In the genomic region with DNA sequence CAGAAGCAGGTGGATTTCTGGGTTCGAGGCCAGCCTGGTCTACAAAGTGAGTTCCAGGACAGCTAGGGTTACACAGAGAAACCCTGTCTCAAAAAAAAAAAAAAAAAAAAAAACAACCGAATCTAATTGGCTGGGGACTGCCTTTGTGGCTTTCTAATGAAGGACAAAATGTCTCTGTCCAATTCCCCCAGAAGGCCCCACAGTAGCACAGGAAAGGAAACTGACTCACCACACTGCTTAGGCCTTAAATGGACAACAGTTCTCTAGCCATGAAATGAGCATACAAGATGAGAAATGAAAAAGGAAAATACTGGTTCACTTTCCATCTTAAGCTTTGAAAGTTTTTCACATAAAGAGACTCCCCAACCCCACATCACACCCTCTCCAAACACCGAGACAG, we compare ENCODE assay signal across 15 mouse cellular contexts. TPM values are rescaled to one million over a fixed set of nuclear protein-coding genes. Genes with fewer than 3 reads are reported as not detected.
DNase-seq lines count a peak whose midpoint lies in the region; ATAC-seq and TF ChIP-seq lines count a peak whose summit lies in the region.
"Had no signal": no experiment of that assay in that cellular context is flagged by ENCODE, and none has a peak within 500 bp of the region (broad histone marks: within the 10 kb centered on the region; RNA-seq: fewer than 3 reads in every experiment).

No protein-coding gene starts in this region.

- DNase-seq in heart, adult 8-10 months (ENCODE audit: low spot score): peak; percentile 68
- no peak for DNase-seq in heart, postnatal 14 days
- peak; percentile 93 for DNase-seq in 416B (ENCODE audit: low read depth)
- DNase-seq in forebrain, embryonic 11.5 days (ENCODE audit: low spot score): no peak
- DNase-seq: cerebellum, postnatal 36 days; kidney, postnatal 10 days; lung, postnatal 14 days had no signal

- peaks cover 15% of the 10 kb centered on the region for H3K36me3 ChIP-seq in megakaryocyte, embryonic 14.5 days (replicated peaks; ENCODE audit: low read length)
- H3K36me3 ChIP-seq in forebrain, embryonic 11.5 days (ENCODE audit: control insufficient read depth, insufficient read depth, low read length): no peaks in the 10 kb centered on the region
- H3K36me3 ChIP-seq: embryonic facial prominence, embryonic 12.5 days; forebrain, embryonic 12.5 days; hindbrain, embryonic 13.5 days; liver, embryonic 12.5 days had no signal

- ATAC-seq in megakaryocyte-erythroid progenitor cell, adult 5-6 weeks (replicated peaks; ENCODE audit: low FRiP score, low TSS enrichment, poor library complexity, severe bottlenecking): no peak
- no peak for ATAC-seq in forebrain, embryonic 11.5 days (replicated peaks; ENCODE audit: low FRiP score)
- ATAC-seq: intestine, embryonic 16.5 days; liver, embryonic 12.5 days had no signal

- intact Hi-C loops in heart, postnatal 14 days (cut with DNase I): no loop called here

- no peak overlapping the region for H3K4me3 ChIP-seq in bone marrow macrophage, adult 2 months (ENCODE audit: insufficient read depth, low read length)
- peak overlapping the region; percentile 86 for H3K4me3 ChIP-seq in megakaryocyte, embryonic 14.5 days (replicated peaks)
- H3K4me3 ChIP-seq in forebrain, embryonic 11.5 days (ENCODE audit: low read depth, low read length): no peak overlapping the region
- H3K4me3 ChIP-seq: embryonic facial prominence, embryonic 12.5 days; forebrain, embryonic 12.5 days; hindbrain, embryonic 13.5 days; liver, embryonic 12.5 days had no signal

- H3K27me3 ChIP-seq in megakaryocyte, embryonic 14.5 days (replicated peaks): no peaks in the 10 kb centered on the region
- H3K27me3 ChIP-seq in forebrain, embryonic 11.5 days (ENCODE audit: control insufficient read depth, insufficient read depth, low read length): no peaks in the 10 kb centered on the region
- H3K27me3 ChIP-seq: embryonic facial prominence, embryonic 12.5 days; forebrain, embryonic 12.5 days; hindbrain, embryonic 13.5 days; liver, embryonic 12.5 days had no signal

- no peak overlapping the region for H3K4me2 ChIP-seq in forebrain, embryonic 11.5 days (ENCODE audit: low read depth, low read length, severe bottlenecking)
- H3K4me2 ChIP-seq: embryonic facial prominence, embryonic 12.5 days; forebrain, embryonic 12.5 days; hindbrain, embryonic 13.5 days; liver, embryonic 12.5 days had no signal

- peaks cover 26% of the 10 kb centered on the region for H3K4me1 ChIP-seq in bone marrow macrophage, adult 2 months (ENCODE audit: control insufficient read depth, insufficient read depth, low read length)
- peaks cover 53% of the 10 kb centered on the region for H3K4me1 ChIP-seq in megakaryocyte, embryonic 14.5 days
- no peaks in the 10 kb centered on the region for H3K4me1 ChIP-seq in forebrain, embryonic 11.5 days (replicated peaks; ENCODE audit: control insufficient read depth, insufficient read depth, low read length)
- H3K4me1 ChIP-seq: embryonic facial prominence, embryonic 12.5 days had no signal

- no peak overlapping the region for H3K9ac ChIP-seq in forebrain, embryonic 11.5 days (ENCODE audit: low read length)
- H3K9ac ChIP-seq: embryonic facial prominence, embryonic 12.5 days; forebrain, embryonic 12.5 days; hindbrain, embryonic 13.5 days; liver, embryonic 12.5 days had no signal

- H3K9me3 ChIP-seq in megakaryocyte, embryonic 14.5 days: no peaks in the 10 kb centered on the region
- no peaks in the 10 kb centered on the region for H3K9me3 ChIP-seq in forebrain, embryonic 11.5 days (ENCODE audit: control insufficient read depth, low read length)
- H3K9me3 ChIP-seq: embryonic facial prominence, embryonic 12.5 days; forebrain, embryonic 12.5 days; hindbrain, embryonic 13.5 days; liver, embryonic 12.5 days had no signal

- no peak for TF ChIP-seq POLR2A in bone marrow macrophage, adult 2 months (IDR thresholded peaks at IDR 0.05; ENCODE audit: borderline replicate concordance, low read depth, low read length)

- WGBS in forebrain, embryonic 11.5 days: 80% methylated on average over 3 of the region's 3 CpGs

- peak overlapping the region; percentile 70 for H3K27ac ChIP-seq in bone marrow macrophage, adult 2 months (ENCODE audit: insufficient read depth, low read depth, low read length)
- H3K27ac ChIP-seq in forebrain, embryonic 11.5 days (ENCODE audit: low read depth, low read length): no peak overlapping the region
- H3K27ac ChIP-seq: embryonic facial prominence, embryonic 12.5 days; forebrain, embryonic 12.5 days; hindbrain, embryonic 13.5 days; liver, embryonic 12.5 days had no signal

- no peak for TF ChIP-seq CTCF in bone marrow macrophage, adult 2 months (IDR thresholded peaks at IDR 0.05; ENCODE audit: low read depth, low read length)

RNA-seq across cellular contexts. Expression of a gene that starts 15.3 kb away (rescaled TPM):
- 100 to 1,000 TPM; 158 to 181 (median 160) TPM for total RNA-seq in heart, adult 8-10 months (2022)
- total RNA-seq in heart, postnatal 14 days (2021): 100 to 1,000 TPM; 163 to 164 TPM
- polyA plus RNA-seq in bone marrow macrophage, adult 2 months (2012; ENCODE audit: insufficient read depth, insufficient read length, missing spikeins): 54.1 and 58.0 TPM in 2 replicates
- polyA plus RNA-seq in megakaryocyte, embryonic 14.5 days (2012; ENCODE audit: insufficient read depth, low replicate concordance): 0.67 and 2.1 TPM in 2 replicates
- total RNA-seq in megakaryocyte-erythroid progenitor cell, adult 5-6 weeks (2014; fragmentation: Nextera tagmentation): 34.2 and 39.9 TPM in 2 replicates
- 40.1 and 53.3 TPM in 2 replicates for total RNA-seq in megakaryocyte-erythroid progenitor cell, adult 5-6 weeks (2017)
- polyA plus RNA-seq in forebrain, embryonic 11.5 days (2014; fragmentation: Nextera tagmentation; extraction: Ambion mirVana): 7.0 and 8.5 TPM in 2 replicates

Comparison
In these comparisons a context has a peak if more than half of its experiments do, and no peak if none do; other contexts are left out.
1. DNase-seq: peak in heart, adult 8-10 months (single experiment) and 416B (single experiment); none in heart, postnatal 14 days (0 of 2) and forebrain, embryonic 11.5 days (single experiment).